Mouse (Mus musculus): ENCODE results near the gene Arhgap23. TPM values are rescaled to one million over a fixed set of nuclear protein-coding genes. Genes with fewer than 3 reads are reported as not detected.
A peak's percentile ranks its signal among the peaks of the same experiment; 100 is the strongest.

Arhgap23 gene
- polyA plus RNA-seq, 1 experiment from 2014 or later, result 2.8 TPM

DNA sequence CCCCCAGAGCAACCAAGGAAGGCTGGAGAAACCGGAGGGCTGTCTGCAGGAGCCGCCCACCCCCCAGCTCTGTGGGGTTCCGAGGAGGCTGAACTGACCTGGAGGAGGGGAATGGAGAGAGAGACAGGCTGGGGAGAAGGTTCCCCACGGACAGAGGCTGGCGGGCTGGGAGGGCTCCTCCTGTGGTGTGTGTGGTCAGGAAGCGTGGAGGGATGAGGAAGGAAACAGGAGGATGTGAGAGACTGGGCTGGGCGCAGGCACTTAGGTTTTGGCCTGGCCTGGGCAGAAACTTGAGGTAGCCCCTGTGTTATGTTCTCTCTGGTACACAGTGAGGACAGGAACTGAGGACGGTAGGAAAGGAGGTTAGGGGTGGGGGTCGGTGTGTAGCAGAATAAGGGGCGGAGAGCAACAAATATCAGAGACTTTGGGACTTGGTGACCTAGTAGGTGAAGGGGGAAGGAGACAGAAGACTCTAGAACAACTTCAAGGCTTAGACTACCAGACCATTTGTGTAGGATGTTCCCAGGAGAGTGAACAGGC, 2.5 kb upstream of the Arhgap23 start:
- H3K4me2 ChIP-seq, result no peak overlapping the region
- no peak overlapping the region for H3K27ac ChIP-seq (ENCODE audit: low read depth, low read length)
- H3K4me1 ChIP-seq (ENCODE audit: control insufficient read depth, insufficient read depth, low read length), result peaks cover 3% of the 10 kb centered on the region; the same call in 1 of the 2 replicates
- no peak overlapping the region for H3K9ac ChIP-seq (ENCODE audit: low read length)
- 33% methylated on average over 10 of the region's 10 CpGs for WGBS
- no peak overlapping the region for H3K4me3 ChIP-seq (ENCODE audit: low read depth, low read length)
- DNase-seq (ENCODE audit: low spot score, missing footprints), result no peak
- H3K27me3 ChIP-seq (ENCODE audit: control insufficient read depth, insufficient read depth, low read length), result no peaks in the 10 kb centered on the region; the same call in 1 of the 2 replicates
- H3K36me3 ChIP-seq (ENCODE audit: control insufficient read depth, insufficient read depth, low read length), result no peaks in the 10 kb centered on the region
- H3K9me3 ChIP-seq (ENCODE audit: control insufficient read depth, low read length), result no peaks in the 10 kb centered on the region
- ATAC-seq (ENCODE audit: low FRiP score), result no peak

DNA sequence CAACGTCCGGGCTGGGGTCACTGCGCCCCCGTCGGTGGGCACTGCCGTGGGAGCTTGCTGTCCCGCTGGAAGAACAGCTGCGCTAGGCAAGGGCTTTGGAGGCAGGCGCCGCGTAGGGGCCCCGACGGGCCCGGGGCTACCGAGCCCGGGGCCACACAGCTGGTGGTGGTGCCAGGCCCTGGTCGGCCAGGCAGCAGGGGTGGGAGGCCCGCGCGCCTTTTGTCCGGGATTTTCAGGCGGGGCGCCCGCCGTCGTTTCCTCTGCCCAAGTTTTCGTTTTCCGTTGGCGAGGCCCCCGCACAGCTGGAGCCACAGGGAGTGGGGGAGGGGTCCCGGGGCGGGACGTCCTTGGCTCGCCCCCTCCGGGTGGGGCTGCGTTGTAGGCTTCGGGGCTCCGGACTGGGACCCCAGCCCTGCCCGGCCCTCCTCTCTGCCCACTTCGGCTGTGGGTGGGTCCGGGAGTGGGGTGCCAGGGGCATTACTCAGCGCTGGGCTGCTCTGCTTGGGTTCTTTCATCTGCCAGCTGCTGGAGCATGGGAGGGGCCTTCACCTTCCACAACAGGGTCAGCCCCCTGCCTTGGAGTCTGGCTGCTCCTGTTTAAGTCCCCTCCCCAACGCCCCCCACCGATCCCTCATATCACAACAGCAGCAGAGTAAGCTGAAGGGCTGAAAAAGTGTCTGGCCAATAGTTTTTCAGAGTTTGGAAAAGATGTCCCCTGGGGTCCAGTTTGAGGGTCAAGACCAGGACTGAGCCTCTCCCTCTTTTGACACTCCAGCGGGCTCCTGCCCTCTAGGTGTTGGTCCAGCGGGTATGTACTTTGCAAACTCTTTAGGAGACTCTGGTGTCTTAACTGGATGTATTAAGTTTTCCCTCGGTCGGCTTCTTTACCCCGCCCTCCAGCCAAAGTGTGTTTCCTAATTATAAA, 641 bp downstream of the Arhgap23 start:
- Histone ChIP-seq H3K4me3 (ENCODE audit: low read depth, low read length) (peak overlapping the region; percentile 55), H3K9ac (ENCODE audit: low read length) (peak overlapping the region; percentile 65), H3K4me2 (peak overlapping the region; percentile 62), H3K36me3 (ENCODE audit: control insufficient read depth, insufficient read depth, low read length) (no peaks in the 10 kb centered on the region), H3K4me1 (ENCODE audit: control insufficient read depth, insufficient read depth, low read length) (peaks cover 6% of the 10 kb centered on the region), H3K9me3 (ENCODE audit: control insufficient read depth, low read length) (no peaks in the 10 kb centered on the region), H3K27ac (ENCODE audit: low read depth, low read length) (no peak overlapping the region), H3K27me3 (ENCODE audit: control insufficient read depth, insufficient read depth, low read length) (no peaks in the 10 kb centered on the region; the same call in 1 of the 2 replicates)
- ATAC-seq (ENCODE audit: low FRiP score) (peak; percentile 66), DNase-seq (ENCODE audit: low spot score, missing footprints) (peak; percentile 86)
- WGBS, result 2% methylated on average over 49 of the region's 49 CpGs

DNA sequence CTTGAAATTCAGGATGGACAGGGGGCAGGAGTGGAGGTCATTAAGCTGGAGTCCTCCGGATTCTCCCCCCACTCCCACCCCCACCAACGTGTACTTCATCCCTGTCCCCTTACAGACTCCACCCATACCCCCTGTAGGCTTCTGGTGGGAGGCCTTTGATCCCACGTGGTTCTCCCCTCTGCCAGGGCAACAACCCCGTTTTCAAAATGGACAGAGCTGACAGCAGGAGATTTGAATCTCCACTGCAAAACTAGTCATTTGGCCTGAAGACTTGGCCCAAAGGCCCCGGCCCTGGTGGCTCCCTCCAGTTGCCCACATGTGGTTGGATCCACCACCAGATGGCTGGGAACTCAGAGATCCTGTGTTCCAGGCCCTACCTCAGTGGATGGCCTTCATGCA, 1.3 kb downstream of the Arhgap23 start:
- no peak overlapping the region for H3K4me2 ChIP-seq

DNA sequence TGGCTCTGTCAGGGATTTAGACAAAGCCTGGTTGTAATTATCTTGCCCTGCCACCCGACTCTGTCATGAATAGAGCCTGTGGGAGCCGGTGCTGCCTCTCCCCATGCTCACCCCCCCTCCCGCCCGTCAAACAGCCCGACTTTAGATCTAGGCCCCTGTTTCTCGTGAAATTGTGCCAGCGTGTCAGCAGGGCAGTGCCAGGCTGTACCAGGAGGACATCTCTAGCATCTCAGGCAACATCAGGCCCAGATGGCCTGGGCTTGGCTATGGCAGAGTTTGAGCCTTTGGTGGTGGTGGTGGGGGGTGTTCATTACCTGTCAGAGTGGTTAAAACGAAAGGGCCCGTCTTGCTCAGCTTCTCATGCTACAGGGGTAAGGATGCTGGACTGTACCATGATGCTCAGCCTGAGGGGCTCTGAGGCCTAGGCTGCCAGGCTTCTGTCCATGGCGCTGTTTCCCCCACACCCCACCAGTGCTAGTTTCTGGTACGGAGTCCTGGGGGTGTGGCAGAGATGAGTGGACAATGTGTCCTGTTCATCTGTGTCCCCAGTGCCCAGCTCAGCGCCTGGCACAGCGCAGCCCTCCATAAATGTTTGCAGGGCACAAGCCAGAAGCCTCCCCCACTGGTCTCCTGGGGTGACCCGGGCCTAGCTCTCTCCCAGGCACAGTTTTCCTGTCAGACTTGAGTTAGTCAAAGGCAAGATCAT, 3.7 kb downstream of the Arhgap23 start:
- no peaks in the 10 kb centered on the region for H3K9me3 ChIP-seq (ENCODE audit: control insufficient read depth, low read length)
- H3K36me3 ChIP-seq (ENCODE audit: control insufficient read depth, insufficient read depth, low read length), result no peaks in the 10 kb centered on the region
- H3K4me2 ChIP-seq, result no peak overlapping the region
- H3K4me3 ChIP-seq (ENCODE audit: low read depth, low read length), result no peak overlapping the region
- no peak overlapping the region for H3K27ac ChIP-seq (ENCODE audit: low read depth, low read length)
- no peak overlapping the region for H3K9ac ChIP-seq (ENCODE audit: low read length)
- WGBS, result 68% methylated on average over 14 of the region's 14 CpGs
- H3K27me3 ChIP-seq (ENCODE audit: control insufficient read depth, insufficient read depth, low read length), result no peaks in the 10 kb centered on the region; the same call in 1 of the 2 replicates
- no peak for ATAC-seq (ENCODE audit: low FRiP score)
- H3K4me1 ChIP-seq (ENCODE audit: control insufficient read depth, insufficient read depth, low read length), result peaks cover 9% of the 10 kb centered on the region
- DNase-seq (ENCODE audit: low spot score, missing footprints), result no peak

More for the DNA sequence above, 1.3 kb downstream of the Arhgap23 start:
- H3K4me1 ChIP-seq (ENCODE audit: control insufficient read depth, insufficient read depth, low read length), result peaks cover 6% of the 10 kb centered on the region
- no peak for DNase-seq (ENCODE audit: low spot score, missing footprints)
- WGBS, result 6% methylated on average over 5 of the region's 5 CpGs
- no peak for ATAC-seq (ENCODE audit: low FRiP score)
- H3K36me3 ChIP-seq (ENCODE audit: control insufficient read depth, insufficient read depth, low read length), result no peaks in the 10 kb centered on the region
- H3K27ac ChIP-seq (ENCODE audit: low read depth, low read length), result no peak overlapping the region
- no peak overlapping the region for H3K9ac ChIP-seq (ENCODE audit: low read length)
- H3K9me3 ChIP-seq (ENCODE audit: control insufficient read depth, low read length), result no peaks in the 10 kb centered on the region
- H3K27me3 ChIP-seq (ENCODE audit: control insufficient read depth, insufficient read depth, low read length), result no peaks in the 10 kb centered on the region; the same call in 1 of the 2 replicates
- H3K4me3 ChIP-seq (ENCODE audit: low read depth, low read length), result no peak overlapping the region

DNA sequence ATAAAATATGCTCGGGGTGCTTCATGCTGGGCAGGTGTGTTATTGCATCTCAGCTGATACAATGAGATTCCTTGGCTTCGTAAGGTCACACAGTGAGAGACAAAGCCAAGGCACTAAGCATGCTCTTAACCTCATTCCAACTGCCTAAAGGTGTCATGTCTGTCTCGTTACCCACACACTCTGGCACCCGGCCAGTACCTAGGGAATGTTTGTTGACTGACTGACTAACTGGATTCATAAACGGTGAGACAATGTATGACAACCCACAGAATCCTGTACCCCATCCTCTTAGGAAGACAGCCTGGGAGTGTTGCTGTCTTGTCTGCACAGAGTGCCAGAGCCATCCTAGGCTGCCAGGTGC, 4.2 kb downstream of the Arhgap23 start:
- no peak overlapping the region for H3K9ac ChIP-seq (ENCODE audit: low read length)
- H3K9me3 ChIP-seq (ENCODE audit: control insufficient read depth, low read length), result no peaks in the 10 kb centered on the region
- no peak overlapping the region for H3K4me2 ChIP-seq
- no peak overlapping the region for H3K27ac ChIP-seq (ENCODE audit: low read depth, low read length)
- no peak overlapping the region for H3K4me3 ChIP-seq (ENCODE audit: low read depth, low read length)
- no peaks in the 10 kb centered on the region for H3K36me3 ChIP-seq (ENCODE audit: control insufficient read depth, insufficient read depth, low read length)
- peaks cover 9% of the 10 kb centered on the region for H3K4me1 ChIP-seq (ENCODE audit: control insufficient read depth, insufficient read depth, low read length)
- ATAC-seq (ENCODE audit: low FRiP score), result no peak
- WGBS, result 82% methylated on average over 5 of the region's 5 CpGs
- H3K27me3 ChIP-seq (ENCODE audit: control insufficient read depth, insufficient read depth, low read length), result no peaks in the 10 kb centered on the region; the same call in 1 of the 2 replicates
- DNase-seq (ENCODE audit: low spot score, missing footprints), result no peak

DNA sequence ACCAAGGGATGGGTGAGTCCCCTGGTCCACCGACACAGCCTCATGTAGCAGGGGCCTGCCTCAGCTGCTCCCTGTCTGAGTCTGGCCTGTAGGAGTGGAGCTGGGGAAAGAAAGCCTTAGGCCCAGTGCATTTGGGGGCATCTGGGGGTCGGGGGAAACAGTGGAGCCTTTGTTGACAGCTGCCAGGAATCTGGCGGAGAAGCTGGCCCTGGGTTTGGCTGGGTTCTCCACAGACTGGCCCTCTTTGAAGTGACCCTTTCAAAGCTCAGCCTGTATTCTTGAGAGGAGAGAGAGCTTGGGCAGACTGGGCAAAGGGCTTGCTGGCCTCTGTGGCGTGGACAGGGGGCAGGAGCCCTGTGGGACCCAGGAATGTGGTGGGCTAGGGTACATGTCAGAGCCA, 7.2 kb downstream of the Arhgap23 start:
- H3K27me3 ChIP-seq (ENCODE audit: control insufficient read depth, insufficient read depth, low read length), result no peaks in the 10 kb centered on the region; the same call in 1 of the 2 replicates
- H3K4me2 ChIP-seq, result no peak overlapping the region
- DNase-seq (ENCODE audit: low spot score, missing footprints) (no peak), ATAC-seq (ENCODE audit: low FRiP score) (no peak)
- no peaks in the 10 kb centered on the region for H3K9me3 ChIP-seq (ENCODE audit: control insufficient read depth, low read length)
- H3K27ac ChIP-seq (ENCODE audit: low read depth, low read length), result no peak overlapping the region
- H3K4me3 ChIP-seq (ENCODE audit: low read depth, low read length), result no peak overlapping the region
- no peaks in the 10 kb centered on the region for H3K36me3 ChIP-seq (ENCODE audit: control insufficient read depth, insufficient read depth, low read length)
- H3K4me1 ChIP-seq (ENCODE audit: control insufficient read depth, insufficient read depth, low read length), result peaks cover 6% of the 10 kb centered on the region
- 42% methylated on average over 4 of the region's 4 CpGs for WGBS
- peak overlapping the region; percentile 12; the same call in 1 of the 2 replicates for H3K9ac ChIP-seq (ENCODE audit: low read length)

DNA sequence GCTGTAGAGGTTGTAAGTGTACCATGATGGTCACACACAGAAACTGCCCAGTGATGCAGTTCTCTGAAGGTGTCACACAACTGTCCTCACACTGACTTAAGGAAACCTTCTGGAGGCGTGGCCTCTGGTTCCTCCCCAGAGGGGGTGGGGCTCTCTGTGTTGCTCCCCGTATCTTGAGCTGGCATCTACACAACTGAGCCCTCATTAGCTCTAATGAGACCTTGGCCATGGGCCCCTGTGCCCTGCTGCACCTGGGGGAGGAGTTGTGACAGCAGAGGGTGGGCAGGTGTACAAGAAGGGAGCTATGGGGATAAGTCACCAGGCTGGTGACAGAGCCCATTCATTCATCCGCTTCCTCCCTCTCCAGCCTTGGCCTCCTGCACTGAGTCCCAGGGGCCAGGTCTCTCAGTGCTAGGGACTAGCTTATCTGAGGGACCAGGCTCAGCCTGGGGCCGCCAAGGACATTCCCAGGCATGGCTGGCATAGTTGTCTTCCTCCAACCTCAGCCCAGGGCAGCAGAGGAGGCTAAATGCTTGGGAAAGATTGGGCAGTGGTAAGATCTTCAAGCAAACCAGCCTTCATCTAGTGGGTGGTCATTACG, 8.9 kb downstream of the Arhgap23 start:
- Histone ChIP-seq H3K4me2 (no peak overlapping the region), H3K9ac (ENCODE audit: low read length) (no peak overlapping the region), H3K9me3 (ENCODE audit: control insufficient read depth, low read length) (no peaks in the 10 kb centered on the region), H3K36me3 (ENCODE audit: control insufficient read depth, insufficient read depth, low read length) (no peaks in the 10 kb centered on the region), H3K4me1 (ENCODE audit: control insufficient read depth, insufficient read depth, low read length) (peaks cover 7% of the 10 kb centered on the region), H3K4me3 (ENCODE audit: low read depth, low read length) (no peak overlapping the region), H3K27me3 (ENCODE audit: control insufficient read depth, insufficient read depth, low read length) (peaks cover 2% of the 10 kb centered on the region; the same call in 1 of the 2 replicates), H3K27ac (ENCODE audit: low read depth, low read length) (no peak overlapping the region)
- no peak for DNase-seq (ENCODE audit: low spot score, missing footprints)
- ATAC-seq (ENCODE audit: low FRiP score), result no peak
- 60% methylated on average over 5 of the region's 5 CpGs for WGBS

DNA sequence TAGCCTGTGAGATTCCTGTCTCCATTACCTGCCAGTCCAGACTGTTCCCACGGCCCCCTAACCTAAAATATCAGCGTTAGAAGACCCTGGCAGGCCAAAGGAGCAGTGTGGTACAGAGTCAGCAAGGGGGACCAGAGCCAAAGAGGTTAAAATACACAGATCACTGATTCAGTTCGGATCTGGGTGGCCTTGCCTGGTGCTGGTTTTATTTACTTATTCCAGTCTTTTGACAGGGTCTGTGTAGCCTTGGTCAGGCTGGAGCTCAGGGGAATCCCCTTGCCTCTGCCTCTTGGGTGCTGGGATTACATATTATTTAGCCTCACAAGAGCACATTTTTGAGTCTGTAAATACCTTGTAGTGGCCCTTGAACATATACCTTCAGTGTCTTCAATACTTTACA, 9.5 kb downstream of the Arhgap23 start:
- H3K4me3 ChIP-seq (ENCODE audit: low read depth, low read length), result no peak overlapping the region
- peaks cover 7% of the 10 kb centered on the region for H3K4me1 ChIP-seq (ENCODE audit: control insufficient read depth, insufficient read depth, low read length)
- WGBS, result 76% methylated on average over 3 of the region's 3 CpGs
- peaks cover 2% of the 10 kb centered on the region; the same call in 1 of the 2 replicates for H3K27me3 ChIP-seq (ENCODE audit: control insufficient read depth, insufficient read depth, low read length)
- ATAC-seq (ENCODE audit: low FRiP score) (no peak), DNase-seq (ENCODE audit: low spot score, missing footprints) (no peak)
- no peak overlapping the region for H3K4me2 ChIP-seq
- H3K9me3 ChIP-seq (ENCODE audit: control insufficient read depth, low read length), result no peaks in the 10 kb centered on the region
- H3K36me3 ChIP-seq (ENCODE audit: control insufficient read depth, insufficient read depth, low read length), result no peaks in the 10 kb centered on the region
- no peak overlapping the region for H3K9ac ChIP-seq (ENCODE audit: low read length)
- no peak overlapping the region for H3K27ac ChIP-seq (ENCODE audit: low read depth, low read length)

Data from midbrain, embryonic 11.5 days (tissue).